Mouse (Mus musculus): ENCODE data around the gene Ngf. TPM values are rescaled to one million over a fixed set of nuclear protein-coding genes. Genes with fewer than 3 reads are reported as not detected.

Gene Ngf
- total and polyA plus RNA-seq, 3 experiments: not detected

DNA sequence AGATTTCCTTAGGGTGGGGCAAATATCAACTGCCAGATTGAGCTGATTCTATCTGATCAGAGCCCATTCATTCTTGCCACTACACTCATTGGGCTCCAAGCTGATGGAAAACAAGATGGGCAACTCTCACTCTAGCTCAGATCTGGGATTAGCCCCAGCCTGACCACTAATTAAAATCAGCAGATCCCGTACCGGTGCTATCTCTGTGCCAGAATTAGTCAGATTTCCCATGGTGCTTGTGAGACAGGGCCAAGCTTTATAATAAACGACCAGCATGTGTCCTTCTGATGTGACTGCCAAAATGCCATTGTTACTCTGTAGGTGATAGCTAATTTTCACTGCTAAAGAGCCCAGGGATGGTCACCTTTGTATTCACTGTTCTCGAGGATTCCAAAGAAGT, 31.5 kb downstream of the Ngf start:
- H3K27ac ChIP-seq (ENCODE audit: control insufficient read depth, low read depth, low read length): no peak overlapping the region
- no peak for DNase-seq (ENCODE audit: low read depth, low spot score)
- H3K79me2 ChIP-seq (ENCODE audit: control insufficient read depth, insufficient read depth, low read length, poor library complexity): no peaks in the 10 kb centered on the region
- TF ChIP-seq EP300 (IDR thresholded peaks at IDR 0.05; ENCODE audit: low read depth in 1 of 2, low read length in 2 of 2): no peak
- no peak for TF ChIP-seq RAD21 (IDR thresholded peaks at IDR 0.05; ENCODE audit: low read depth, low read length)
- TF ChIP-seq SIN3A (IDR thresholded peaks at IDR 0.05; ENCODE audit: low read length): no peak
- TF ChIP-seq BHLHE40 (IDR thresholded peaks at IDR 0.05; ENCODE audit: borderline replicate concordance, low read depth, low read length): no peak
- H3K9me3 ChIP-seq (replicated peaks; ENCODE audit: insufficient read depth, low read length): no peaks in the 10 kb centered on the region
- no peak overlapping the region for H3K4me3 ChIP-seq (ENCODE audit: control insufficient read depth in 1 of 2, insufficient read depth in 1 of 2, low read depth in 2 of 2, low read length in 2 of 2)
- no peaks in the 10 kb centered on the region for H3K4me1 ChIP-seq (ENCODE audit: control insufficient read depth in 1 of 2, insufficient read depth in 2 of 2, low read length in 2 of 2)
- H3K9ac ChIP-seq (ENCODE audit: control insufficient read depth, low read depth, low read length, poor library complexity, severe bottlenecking): no peak overlapping the region
- H3K36me3 ChIP-seq (ENCODE audit: control insufficient read depth in 1 of 2, insufficient read depth in 2 of 2, low read length in 2 of 2): no peaks in the 10 kb centered on the region
- H3K27me3 ChIP-seq (ENCODE audit: control insufficient read depth in 1 of 2, insufficient read depth in 2 of 2, low read length in 2 of 2): no peaks in the 10 kb centered on the region; a peak in 1 of 4 replicates

DNA sequence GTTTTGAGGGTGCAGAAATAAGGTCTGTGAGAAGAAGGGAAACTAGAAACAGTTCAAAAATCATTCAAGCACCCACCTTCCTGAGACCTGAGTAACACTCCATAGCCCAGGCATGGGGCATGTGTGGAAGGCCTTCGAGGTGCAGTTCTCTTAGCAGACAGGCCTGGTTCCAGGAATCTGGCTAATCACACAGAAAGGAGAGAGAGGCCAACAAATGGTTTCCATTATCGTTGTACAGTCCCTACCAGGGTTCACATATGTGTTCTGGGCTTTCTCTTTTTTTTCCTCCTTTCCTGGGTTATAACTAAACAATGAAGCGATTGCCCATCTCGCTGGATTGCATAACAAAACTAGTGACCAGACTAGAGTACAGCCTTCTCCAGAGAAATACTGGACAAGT, 35.4 kb downstream of the Ngf start:
- Histone ChIP-seq H3K9me3 (replicated peaks; ENCODE audit: insufficient read depth, low read length) (no peaks in the 10 kb centered on the region), H3K79me2 (ENCODE audit: control insufficient read depth, insufficient read depth, low read length, poor library complexity) (no peaks in the 10 kb centered on the region), H3K27me3 (ENCODE audit: control insufficient read depth in 1 of 2, insufficient read depth in 2 of 2, low read length in 2 of 2) (no peaks in the 10 kb centered on the region), H3K36me3 (ENCODE audit: control insufficient read depth in 1 of 2, insufficient read depth in 2 of 2, low read length in 2 of 2) (no peaks in the 10 kb centered on the region), H3K27ac (ENCODE audit: control insufficient read depth, low read depth, low read length) (no peak overlapping the region), H3K4me1 (ENCODE audit: control insufficient read depth in 1 of 2, insufficient read depth in 2 of 2, low read length in 2 of 2) (no peaks in the 10 kb centered on the region), H3K4me3 (ENCODE audit: control insufficient read depth in 1 of 2, insufficient read depth in 1 of 2, low read depth in 2 of 2, low read length in 2 of 2) (no peak overlapping the region), H3K9ac (ENCODE audit: control insufficient read depth, low read depth, low read length, poor library complexity, severe bottlenecking) (no peak overlapping the region)
- TF ChIP-seq HCFC1 (IDR thresholded peaks at IDR 0.05; ENCODE audit: low read depth, low read length): no peak
- no peak for TF ChIP-seq CHD2 (IDR thresholded peaks at IDR 0.05; ENCODE audit: low read length)
- no peak for TF ChIP-seq ZC3H11A (IDR thresholded peaks at IDR 0.05; ENCODE audit: low read depth, low read length)
- no peak for TF ChIP-seq USF1 (IDR thresholded peaks at IDR 0.05; ENCODE audit: low read depth, low read length)
- TF ChIP-seq ZNF384 (IDR thresholded peaks at IDR 0.05; ENCODE audit: low read depth, low read length): no peak
- no peak for TF ChIP-seq CTCF (IDR thresholded peaks at IDR 0.05 in 2 of 3, conservative IDR thresholded peaks at IDR 0.05 in 1 of 3; ENCODE audit: control insufficient read depth in 1 of 3, insufficient read depth in 1 of 3, low read depth in 2 of 3, low read length in 3 of 3, poor library complexity in 1 of 3, severe bottlenecking in 1 of 3)
- TF ChIP-seq JUND (IDR thresholded peaks at IDR 0.05; ENCODE audit: low read depth, low read length): no peak
- no peak for TF ChIP-seq POLR2AphosphoS5 (IDR thresholded peaks at IDR 0.05; ENCODE audit: borderline replicate concordance, low read depth, low read length)
- no peak for TF ChIP-seq EP300 (IDR thresholded peaks at IDR 0.05; ENCODE audit: low read depth in 1 of 2, low read length in 2 of 2)
- no peak for TF ChIP-seq MAZ (IDR thresholded peaks at IDR 0.05; ENCODE audit: low read depth, low read length)
- TF ChIP-seq TCF12 (IDR thresholded peaks at IDR 0.05; ENCODE audit: low read depth, low read length): no peak
- TF ChIP-seq RCOR1 (IDR thresholded peaks at IDR 0.05; ENCODE audit: low read depth, low read length): no peak
- TF ChIP-seq POLR2AphosphoS2 (IDR thresholded peaks at IDR 0.05; ENCODE audit: low read length): no peak
- no peak for TF ChIP-seq TBP (IDR thresholded peaks at IDR 0.05; ENCODE audit: low read depth, low read length)
- TF ChIP-seq USF2 (IDR thresholded peaks at IDR 0.05; ENCODE audit: borderline replicate concordance in 1 of 2, insufficient read depth in 1 of 2, low read depth in 1 of 2, low read length in 2 of 2): no peak
- TF ChIP-seq NRF1 (IDR thresholded peaks at IDR 0.05; ENCODE audit: insufficient read depth, low read depth, low read length, poor library complexity, severe bottlenecking): no peak
- no peak for TF ChIP-seq POLR2A (IDR thresholded peaks at IDR 0.05; ENCODE audit: control insufficient read depth in 1 of 2, insufficient read depth in 1 of 2, low read depth in 1 of 2, low read length in 2 of 2, poor library complexity in 1 of 2)
- TF ChIP-seq ZMIZ1 (IDR thresholded peaks at IDR 0.05; ENCODE audit: low read depth, low read length): no peak
- DNase-seq (ENCODE audit: low read depth, low spot score): no peak
